Comparison of ENCODE assay signal across 22 mouse cellular contexts in the genomic region with DNA sequence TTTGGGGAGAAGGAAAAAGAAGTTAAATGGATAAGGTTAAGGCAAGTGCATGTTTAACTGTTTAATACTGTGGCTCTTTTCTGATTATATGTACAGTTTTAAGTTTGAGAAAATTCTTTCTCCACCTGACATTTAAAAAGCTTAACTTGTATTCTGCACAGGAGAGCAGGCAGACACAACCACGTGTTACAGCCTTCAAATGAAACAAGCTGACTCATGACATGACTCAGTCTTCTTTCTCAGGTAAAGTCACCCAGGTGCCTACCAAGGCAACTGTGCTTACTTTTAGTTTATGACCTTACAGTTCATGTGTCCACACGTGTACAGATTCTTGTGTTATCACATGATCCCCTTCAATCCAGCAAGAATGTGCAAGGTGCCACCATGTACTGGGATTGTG.
DNase-seq lines count a peak whose midpoint lies in the region; ATAC-seq and TF ChIP-seq lines count a peak whose summit lies in the region.
"Had no signal": no experiment of that assay in that cellular context is flagged by ENCODE, and none has a peak within 500 bp of the region (broad histone marks: within the 10 kb centered on the region; RNA-seq: fewer than 3 reads in every experiment).

No protein-coding gene starts in this region.

- no peak overlapping the region for H3K4me3 ChIP-seq in kidney, embryonic 14.5 days (ENCODE audit: low read length)
- H3K4me3 ChIP-seq in CH12.LX (replicated peaks in 1 of 3; ENCODE audit: low read depth in 2 of 3, low read length in 2 of 3, poor library complexity in 1 of 3), result no peak overlapping the region
- H3K4me3 ChIP-seq in hindbrain, embryonic 13.5 days, result no peak overlapping the region

- H3K9ac ChIP-seq in kidney, embryonic 14.5 days (ENCODE audit: low read depth, low read length), result no peak overlapping the region
- H3K9ac ChIP-seq in CH12.LX (ENCODE audit: insufficient read depth, low read depth), result no peak overlapping the region
- H3K9ac ChIP-seq in hindbrain, embryonic 13.5 days, result no peak overlapping the region

- 80% methylated on average over 2 of the region's 2 CpGs for WGBS in kidney, embryonic 14.5 days
- WGBS in hindbrain, embryonic 13.5 days, result 78% methylated on average over 2 of the region's 2 CpGs

- no peak overlapping the region for H3K4me2 ChIP-seq in kidney, embryonic 14.5 days (replicated peaks; ENCODE audit: low read depth, low read length)
- no peak overlapping the region for H3K4me2 ChIP-seq in CH12.LX (ENCODE audit: insufficient read depth, low read depth, poor library complexity, severe bottlenecking)
- H3K4me2 ChIP-seq in hindbrain, embryonic 13.5 days, result no peak overlapping the region

- TF ChIP-seq POLR2A in CH12.LX (IDR thresholded peaks at IDR 0.05; ENCODE audit: low read depth, low read length), result no peak

- TF ChIP-seq RAD21 in CH12.LX (IDR thresholded peaks at IDR 0.05; ENCODE audit: low read depth, low read length), result no peak

- TF ChIP-seq EP300 in CH12.LX (IDR thresholded peaks at IDR 0.05; ENCODE audit: low read length), result no peak

- no peak for TF ChIP-seq CTCF in CH12.LX (conservative IDR thresholded peaks at IDR 0.05 in 1 of 2, IDR thresholded peaks at IDR 0.05 in 1 of 2; ENCODE audit: low read depth in 2 of 2, low read length in 2 of 2)

- no peaks in the 10 kb centered on the region for H3K79me2 ChIP-seq in CH12.LX (replicated peaks; ENCODE audit: control insufficient read depth, extremely low read depth, insufficient read depth, poor library complexity, severe bottlenecking)

- H3K9me3 ChIP-seq in kidney, embryonic 14.5 days (ENCODE audit: control insufficient read depth, low read length), result no peaks in the 10 kb centered on the region
- no peaks in the 10 kb centered on the region for H3K9me3 ChIP-seq in CH12.LX (replicated peaks; ENCODE audit: low read length)
- H3K9me3 ChIP-seq in hindbrain, embryonic 13.5 days, result no peaks in the 10 kb centered on the region
- H3K9me3 ChIP-seq: G1E had no signal

- H3K4me1 ChIP-seq in kidney, embryonic 14.5 days (ENCODE audit: control insufficient read depth, insufficient read depth, low read length), result no peaks in the 10 kb centered on the region
- peaks cover 6 to 10% of the 10 kb centered on the region in 2 experiments for H3K4me1 ChIP-seq in CH12.LX (ENCODE audit: control insufficient read depth in 1 of 2, insufficient read depth in 2 of 2)
- H3K4me1 ChIP-seq in hindbrain, embryonic 13.5 days (replicated peaks), result no peaks in the 10 kb centered on the region

- no peaks in the 10 kb centered on the region for H3K27me3 ChIP-seq in kidney, embryonic 14.5 days (ENCODE audit: control insufficient read depth, insufficient read depth, low read length)
- no peaks in the 10 kb centered on the region for H3K27me3 ChIP-seq in CH12.LX (replicated peaks)
- no peaks in the 10 kb centered on the region for H3K27me3 ChIP-seq in hindbrain, embryonic 13.5 days
- H3K27me3 ChIP-seq: Patski had no signal

- in situ Hi-C loops in CH12.LX (cut with MboI; ENCODE audit: low pct_ligation_motif_present, low pct_unique_long_range_greater_than_20kb, low sequenced_read_pairs), result no loop called here

- dilution Hi-C loops in CH12.LX (cut with MboI; ENCODE audit: extremely low pct_ligation_motif_present, extremely low pct_unique_long_range_greater_than_20kb, low sequenced_read_pairs), result no loop called here

- H3K27ac ChIP-seq in kidney, embryonic 14.5 days (ENCODE audit: low read depth, low read length), result no peak overlapping the region
- H3K27ac ChIP-seq in CH12.LX (ENCODE audit: insufficient read depth, low read depth), result no peak overlapping the region
- H3K27ac ChIP-seq in hindbrain, embryonic 13.5 days, result no peak overlapping the region

- ATAC-seq in kidney, embryonic 14.5 days (ENCODE audit: low FRiP score, low TSS enrichment), result no peak
- ATAC-seq in hindbrain, embryonic 13.5 days (ENCODE audit: low FRiP score), result no peak
- ATAC-seq: activated CD4-positive, CD25-positive, alpha-beta regulatory T cell, adult 4 months; CD4-positive, CD25-positive, alpha-beta regulatory T cell, adult 4 months; Patski had no signal

- no peaks in the 10 kb centered on the region for H3K36me3 ChIP-seq in kidney, embryonic 14.5 days (ENCODE audit: control insufficient read depth, insufficient read depth, low read length)
- H3K36me3 ChIP-seq in CH12.LX (replicated peaks in 1 of 2; ENCODE audit: control insufficient read depth in 1 of 2, insufficient read depth in 1 of 2, low read length in 1 of 2), result no peaks in the 10 kb centered on the region
- no peaks in the 10 kb centered on the region for H3K36me3 ChIP-seq in hindbrain, embryonic 13.5 days
- H3K36me3 ChIP-seq: G1E had no signal

- peak; percentile 4 for DNase-seq in kidney, adult 9 months
- DNase-seq in CH12.LX (ENCODE audit: extremely low read depth), result no peak
- peak; percentile 29 for DNase-seq in brain, adult 2 months (ENCODE audit: low read depth, low spot score)
- DNase-seq in embryo, embryonic 9.5 days (ENCODE audit: extremely low spot score), result no peak
- DNase-seq: adrenal gland, adult 2 months; adrenal gland, adult 8-10 months; adrenal gland, postnatal 10 days; adrenal gland, postnatal 14 days; adrenal gland, postnatal 25 days; adrenal gland, postnatal 36 days; B cell, adult 2 months; cerebellum, adult 11 months; cerebellum, adult 11-12 months; cerebellum, adult 18-20 months; cerebellum, adult 2 months; cerebellum, adult 8-10 months had no signal

TF ChIP-seq in CH12.LX, 34 proteins besides CTCF, POLR2A, EP300 and RAD21:
- no peak for TF ChIP-seq E2F4 (IDR thresholded peaks at IDR 0.05; ENCODE audit: insufficient replicate concordance, low read depth, low read length)
- no peak for TF ChIP-seq MXI1 (IDR thresholded peaks at IDR 0.05; ENCODE audit: low read depth, low read length)
- peak; percentile 83 for TF ChIP-seq MAFK (IDR thresholded peaks at IDR 0.05; ENCODE audit: insufficient replicate concordance, low read length)
- TF ChIP-seq MAX (IDR thresholded peaks at IDR 0.05; ENCODE audit: low read length), result peak; percentile 89
- peak; percentile 81 for TF ChIP-seq MYC (IDR thresholded peaks at IDR 0.05; ENCODE audit: low read depth, low read length)

Comparison
In these comparisons a context has a peak if more than half of its experiments do, and no peak if none do; other contexts are left out.
1. DNase-seq: peak in kidney, adult 9 months (single experiment) and brain, adult 2 months (single experiment); none in CH12.LX (single experiment) and embryo, embryonic 9.5 days (single experiment).